Mouse (Mus musculus): ENCODE data around the gene Orc5.
"Not testable (repeated sequence)": the region's sequence is repeated elsewhere in the genome, so short reads cannot be mapped to it uniquely, and the experiment has no call there.

Gene Orc5

GRCm38 (mm10) chr5:22532571-22532970 is 17.7 kb downstream of the Orc5 start:
- no peak for DNase-seq (ENCODE audit: low spot score)

GRCm38 (mm10) chr5:22522612-22523011 is 27.6 kb downstream of the Orc5 start:
- DNase-seq (ENCODE audit: low spot score) = no peak

DNA sequence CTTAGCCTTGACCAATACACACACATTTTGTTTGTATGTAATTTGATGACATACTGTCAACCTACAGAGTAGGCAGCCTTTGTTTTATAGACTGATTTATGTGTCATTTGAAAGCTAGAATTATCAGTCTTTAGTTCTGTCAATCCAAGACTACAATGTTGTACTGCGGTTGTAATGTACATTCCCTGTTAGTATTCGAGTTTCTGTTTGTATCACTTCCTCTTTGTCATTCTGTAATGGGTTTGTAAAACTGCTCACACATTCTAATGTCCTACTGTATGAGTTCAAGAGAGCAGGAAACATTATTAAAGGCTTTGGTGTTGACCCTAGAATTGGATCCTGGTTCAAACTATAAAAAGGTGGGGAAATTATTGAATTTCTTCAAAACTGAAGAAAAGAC is 30.5 kb downstream of the Orc5 start:
- DNase-seq (ENCODE audit: low spot score) = no peak

DNA sequence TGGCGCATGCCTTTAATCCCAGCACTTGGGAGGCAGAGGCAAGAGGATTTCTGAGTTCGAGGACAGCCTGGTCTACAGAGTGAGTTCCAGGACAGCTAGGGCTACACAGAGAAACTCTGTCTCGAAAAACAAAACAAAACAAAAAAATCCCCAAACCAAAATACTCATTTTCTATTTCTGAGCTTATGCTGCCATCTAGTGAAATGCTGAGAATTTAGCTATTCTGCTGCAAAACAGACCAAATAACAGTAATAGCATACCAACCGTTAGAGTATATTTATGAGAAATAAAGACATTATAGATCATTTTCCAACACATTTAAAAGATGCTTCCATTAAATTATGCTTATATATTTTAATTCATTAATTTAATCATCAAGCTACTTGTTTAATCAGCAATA is 34.5 kb downstream of the Orc5 start:
- DNase-seq (ENCODE audit: low spot score) = not testable (repeated sequence)

DNA sequence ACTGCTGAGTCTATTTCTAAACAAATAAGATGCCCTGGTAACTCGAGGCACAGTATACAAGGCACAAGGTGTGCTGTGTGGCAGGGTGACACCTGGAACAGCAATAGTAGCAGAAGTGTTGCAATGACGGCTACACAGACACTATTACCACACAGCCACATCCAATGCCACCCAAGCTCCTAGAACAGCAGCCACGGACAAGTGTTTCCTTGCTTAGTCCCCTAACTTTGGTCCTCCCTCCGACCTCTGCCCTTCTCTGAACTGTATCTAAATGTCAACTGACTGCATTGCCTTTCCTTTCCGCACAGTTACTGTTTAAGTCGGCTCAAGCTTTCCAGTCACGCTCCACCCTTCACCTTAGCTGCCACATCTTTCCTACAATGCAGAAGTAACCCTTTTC is 36.0 kb downstream of the Orc5 start:
- DNase-seq (ENCODE audit: low spot score) = not testable (repeated sequence)

GRCm38 (mm10) chr5:22512579-22512978 is 37.6 kb downstream of the Orc5 start:
- DNase-seq (ENCODE audit: low spot score) = not testable (repeated sequence)

GRCm38 (mm10) chr5:22511824-22512223 is 38.4 kb downstream of the Orc5 start:
- no peak for DNase-seq (ENCODE audit: low spot score)

DNA sequence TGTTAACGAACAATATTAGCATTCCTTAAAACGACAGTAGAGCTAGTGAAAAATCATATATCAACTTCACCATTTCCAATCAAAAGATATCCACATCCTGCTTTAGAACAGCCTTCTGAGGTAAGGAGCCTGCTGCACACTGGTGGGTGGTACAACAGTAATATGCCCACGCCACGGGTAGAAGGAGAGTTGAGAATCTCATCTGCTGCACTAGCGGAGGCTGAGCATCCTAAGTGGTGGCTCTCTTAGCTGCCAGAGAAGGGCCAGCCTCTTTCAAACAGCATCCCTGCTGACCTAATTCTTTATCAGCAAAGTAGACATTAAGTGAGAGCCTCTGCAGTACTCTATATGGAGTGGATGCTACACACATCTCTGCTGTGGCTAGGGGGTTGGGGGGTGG is 41.7 kb downstream of the Orc5 start:
- DNase-seq (ENCODE audit: low spot score) = no peak

DNA sequence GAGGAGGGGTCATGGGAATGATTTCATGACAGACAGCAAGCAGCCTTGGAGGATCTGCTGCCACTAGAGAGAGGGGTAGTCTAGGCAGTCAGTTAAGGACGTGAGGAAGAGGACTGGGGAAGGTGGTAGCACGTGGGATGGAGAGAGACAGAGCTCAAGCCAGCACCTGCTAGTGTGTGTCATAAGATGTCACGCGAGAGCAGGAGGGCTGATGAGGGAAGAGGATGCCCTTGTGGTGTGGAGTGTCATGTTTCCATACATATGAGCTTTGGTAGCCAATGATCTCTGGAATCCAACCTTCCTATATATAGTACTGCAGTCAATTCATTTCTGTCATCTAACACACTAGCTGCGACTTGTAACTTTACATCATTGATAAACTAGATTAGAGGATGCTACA is 50.8 kb downstream of the Orc5 start:
- no peak for DNase-seq (ENCODE audit: low spot score)

- DNase-seq (ENCODE audit: low spot score) = no peak
Observed at GRCm38 (mm10) chr5:22491088-22491487, 59.1 kb downstream of the Orc5 start.

DNA sequence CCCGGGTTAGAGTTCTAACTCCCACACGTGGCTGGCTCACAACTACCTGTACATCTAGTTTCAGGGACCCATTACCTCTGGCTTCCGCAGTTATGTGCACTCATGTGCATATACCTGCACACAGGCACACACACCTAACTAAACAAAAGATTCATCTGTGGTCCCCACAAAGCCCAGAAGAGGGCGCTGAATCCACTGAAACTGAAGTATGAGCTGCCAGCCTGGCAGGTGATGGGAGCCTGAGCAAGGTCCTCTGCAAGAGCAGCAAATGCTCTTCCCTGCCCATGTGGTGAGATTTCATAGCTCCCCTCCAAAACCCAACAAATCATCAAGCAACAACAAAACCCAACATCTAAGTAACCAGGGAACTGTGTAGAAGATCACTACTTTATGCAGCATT is 61.1 kb downstream of the Orc5 start:
- no peak for DNase-seq (ENCODE audit: low spot score)

- DNase-seq (ENCODE audit: low spot score) = no peak
Observed at GRCm38 (mm10) chr5:22486601-22487206, 63.5 kb downstream of the Orc5 start.

- no peak for DNase-seq (ENCODE audit: low spot score)
Observed at GRCm38 (mm10) chr5:22485764-22486163, 64.5 kb downstream of the Orc5 start.

DNA sequence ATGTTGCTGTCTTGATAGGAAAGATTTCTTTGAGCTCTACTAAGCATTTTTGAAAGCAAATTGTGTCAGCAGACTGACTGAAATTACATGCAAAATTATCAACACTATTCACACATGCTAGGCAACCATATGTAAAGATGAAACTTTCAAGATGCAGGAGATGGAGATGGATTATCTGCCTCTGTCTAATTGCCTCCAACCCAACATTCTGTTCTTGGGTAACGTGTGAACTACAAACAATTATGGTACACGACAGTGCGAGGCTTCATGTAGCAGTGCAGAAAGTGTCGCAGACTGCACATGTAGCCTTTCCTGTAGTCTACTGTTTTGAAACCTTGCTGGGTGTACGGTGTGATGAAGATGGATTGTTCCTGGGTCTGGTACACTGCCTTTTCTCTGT is 67.7 kb downstream of the Orc5 start:
- DNase-seq (ENCODE audit: low spot score) = no peak

- DNase-seq (ENCODE audit: low spot score) = not testable (repeated sequence)
Observed at GRCm38 (mm10) chr5:22472445-22472844, 77.8 kb downstream of the Orc5 start.

DNA sequence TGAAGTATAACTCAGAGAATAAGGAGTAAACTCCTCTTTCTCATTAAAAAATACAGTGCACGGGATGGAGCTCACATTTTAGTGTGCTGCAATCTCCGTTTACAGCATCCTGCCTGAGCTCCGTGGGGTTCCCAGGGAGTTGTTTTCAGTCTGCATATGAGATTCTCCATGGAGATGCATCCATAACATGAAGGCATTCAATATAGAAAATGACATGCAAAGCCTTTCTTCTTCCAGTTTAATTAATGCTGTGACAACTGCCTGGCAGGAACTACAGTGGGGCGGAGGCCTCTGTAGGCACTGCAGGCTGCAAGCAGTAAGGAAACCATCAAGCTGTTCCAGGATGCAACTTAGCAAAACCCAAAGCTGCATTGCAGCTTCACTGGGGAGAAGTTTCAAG is 79.0 kb downstream of the Orc5 start:
- DNase-seq (ENCODE audit: low spot score) = no peak

- no peak for DNase-seq (ENCODE audit: low spot score)
Observed at GRCm38 (mm10) chr5:22452871-22453661, 97.2 kb downstream of the Orc5 start.

GRCm38 (mm10) chr5:22452452-22452851 is 97.8 kb downstream of the Orc5 start:
- no peak for DNase-seq (ENCODE audit: low spot score)

DNA sequence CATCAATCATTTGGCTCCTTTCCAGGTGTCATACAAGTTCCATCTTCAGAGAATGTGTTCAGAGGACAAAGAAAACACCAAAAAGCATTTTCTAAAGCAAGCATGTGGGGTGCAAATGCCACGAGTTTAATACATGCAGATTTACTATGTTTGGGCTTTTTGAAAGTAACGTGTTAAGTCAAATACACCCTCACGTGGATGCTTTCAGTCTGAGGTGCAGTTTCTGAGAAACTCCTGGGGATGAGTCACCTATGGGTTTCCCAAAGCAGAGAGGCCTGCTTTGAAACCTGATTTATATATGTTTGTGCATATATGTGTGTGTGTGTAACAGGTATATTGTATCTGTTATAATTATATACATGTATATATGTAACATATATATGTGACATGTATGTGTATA is 98.5 kb downstream of the Orc5 start:
- no peak for DNase-seq (ENCODE audit: low spot score)

DNA sequence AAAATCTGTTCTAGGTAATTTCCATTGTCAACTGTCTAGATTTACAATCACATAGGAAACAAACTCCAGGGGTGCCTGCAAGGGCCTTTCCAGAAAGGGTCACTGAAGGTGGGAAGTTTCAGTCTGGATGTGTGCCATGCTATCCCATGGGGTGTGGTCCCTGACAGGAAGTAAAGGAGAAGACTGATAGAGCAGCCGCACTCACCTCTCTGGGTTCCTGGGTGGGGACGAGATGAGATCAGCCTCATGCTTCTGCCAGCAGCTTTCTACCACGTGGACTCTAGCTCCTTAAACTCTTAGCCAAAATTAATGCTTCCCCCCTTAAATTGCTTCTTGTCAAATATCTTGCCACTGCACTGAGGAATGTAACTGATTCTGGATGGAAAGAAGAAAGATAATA is 100.7 kb downstream of the Orc5 start:
- no peak for DNase-seq (ENCODE audit: low spot score)

Measured in lung, postnatal 25 days (tissue).